Mouse (Mus musculus): ENCODE data around the gene Sod2. TPM values are rescaled to one million over a fixed set of nuclear protein-coding genes. Genes with fewer than 3 reads are reported as not detected.
"Not testable (repeated sequence)": the region's sequence is repeated elsewhere in the genome, so short reads cannot be mapped to it uniquely, and the experiment has no call there.

Sod2 gene
- polyA plus RNA-seq (2012; rRNA removed) = 384 and 499 TPM in 2 replicates

DNA sequence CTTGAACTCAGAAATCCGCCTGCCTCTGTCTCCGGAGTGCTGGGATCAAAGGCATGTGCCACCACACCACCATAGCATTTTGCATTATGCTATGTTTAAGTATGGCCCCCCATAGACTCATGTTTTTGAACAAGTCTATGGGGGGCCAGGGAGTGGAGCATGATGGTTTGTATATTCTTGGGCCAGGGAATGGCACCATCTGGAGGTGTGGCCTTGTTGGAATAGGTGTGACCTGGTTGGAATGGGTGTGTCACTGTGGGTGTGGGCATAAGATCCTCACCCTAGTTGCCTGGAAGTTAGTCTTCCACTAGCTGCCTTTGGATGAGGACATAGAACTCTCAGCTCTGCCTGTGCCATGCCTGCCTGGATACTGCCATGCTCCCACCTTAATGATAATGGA, at the start of gene Sod2:
Sod2 (plus strand) TSS at position 301 of the 400 bp plus-strand sequence.
- DNase-seq (ENCODE audit: low read depth) = not testable (repeated sequence)

DNA sequence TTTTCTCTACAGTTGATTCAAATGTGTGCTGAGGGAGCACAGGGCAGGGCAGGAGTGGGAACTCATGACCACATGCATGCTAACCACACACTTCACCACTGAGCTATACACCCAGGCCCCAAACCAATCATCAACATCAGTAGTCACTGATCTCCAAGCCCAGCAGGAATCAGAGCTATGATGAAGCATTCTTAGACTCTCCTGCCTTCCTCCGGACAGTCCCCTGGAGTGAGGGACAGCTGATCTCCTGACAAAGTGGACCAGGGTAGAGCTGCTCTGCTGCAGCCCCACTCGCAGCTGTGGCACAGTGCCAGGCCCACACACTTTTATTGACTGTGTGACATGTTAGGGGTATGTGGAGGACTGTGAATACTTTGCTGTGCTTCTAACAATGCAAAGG, 47.3 kb upstream of the Sod2 start:
- not testable (repeated sequence) for DNase-seq (ENCODE audit: low read depth)

DNA sequence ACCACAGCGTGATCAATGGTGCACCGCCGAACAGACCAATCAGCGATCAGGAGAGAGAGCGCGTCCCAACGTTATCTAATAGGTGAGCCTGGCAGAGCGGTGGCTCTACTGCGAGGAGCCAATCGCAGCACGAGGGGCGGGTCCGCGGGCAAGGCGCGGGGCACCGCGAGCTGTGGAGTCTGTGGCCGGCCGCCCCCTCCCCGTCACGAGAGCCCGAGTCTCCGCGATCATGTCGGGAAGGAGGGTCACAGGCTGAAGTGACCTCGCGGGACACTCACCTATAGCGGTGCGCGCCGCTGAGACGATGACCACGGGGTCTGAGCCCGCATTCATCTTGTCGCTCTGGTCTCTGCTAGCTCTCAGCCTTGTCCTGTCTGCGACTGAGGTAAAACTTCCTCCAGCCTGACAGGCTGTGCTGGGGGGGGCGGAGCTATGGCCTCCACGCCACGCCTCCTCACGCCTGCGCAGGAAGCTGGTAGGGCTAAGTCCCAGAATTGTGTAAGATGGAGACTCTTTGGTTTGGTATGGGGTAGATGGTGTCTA, 46.2 kb upstream of the Sod2 start, which contains the start of gene Acat2:
Acat2 (minus strand) TSS at position 417 of the 543 bp plus-strand sequence.
- peak; percentile 40 for DNase-seq (ENCODE audit: low read depth)

DNA sequence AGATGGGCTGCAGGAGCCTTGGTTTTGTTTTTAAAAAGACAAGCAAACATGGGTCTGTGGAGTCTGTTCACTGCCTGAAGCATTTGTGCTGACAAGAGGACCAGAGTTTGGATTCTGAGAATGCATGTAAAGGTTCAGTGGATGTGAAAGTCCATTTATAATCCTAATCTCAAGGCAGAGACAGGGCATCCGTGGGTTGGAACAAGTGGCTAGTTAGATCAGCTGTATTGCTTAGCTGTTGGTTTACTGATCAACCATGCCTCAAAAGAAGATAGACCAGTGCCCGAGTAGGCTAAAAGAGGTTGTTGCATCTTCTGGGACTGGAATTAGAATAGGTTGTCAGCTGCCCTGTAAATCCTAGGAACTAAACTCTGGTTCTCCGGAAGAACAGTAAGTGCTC, 43.2 kb upstream of the Sod2 start:
- DNase-seq (ENCODE audit: low read depth) = no peak

DNA sequence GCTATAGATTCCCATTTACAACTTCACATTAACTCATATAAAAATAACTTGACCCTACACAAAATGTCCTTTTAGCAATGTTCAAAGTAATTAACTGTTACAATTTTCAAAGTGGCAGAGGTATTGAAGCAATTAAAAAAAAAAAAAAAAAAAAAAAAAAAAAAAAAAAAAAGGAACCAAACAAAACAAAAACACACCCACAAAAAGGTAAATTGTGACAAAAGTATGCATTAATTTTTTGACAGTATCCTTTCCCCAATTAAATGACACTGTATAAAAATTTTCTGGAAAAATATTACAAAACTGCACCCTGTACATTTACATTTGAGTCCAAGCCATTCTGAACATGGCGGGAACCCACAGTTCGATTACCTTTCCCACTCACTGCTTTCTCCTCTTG, 39.5 kb upstream of the Sod2 start:
- no peak for DNase-seq (ENCODE audit: low read depth)

DNA sequence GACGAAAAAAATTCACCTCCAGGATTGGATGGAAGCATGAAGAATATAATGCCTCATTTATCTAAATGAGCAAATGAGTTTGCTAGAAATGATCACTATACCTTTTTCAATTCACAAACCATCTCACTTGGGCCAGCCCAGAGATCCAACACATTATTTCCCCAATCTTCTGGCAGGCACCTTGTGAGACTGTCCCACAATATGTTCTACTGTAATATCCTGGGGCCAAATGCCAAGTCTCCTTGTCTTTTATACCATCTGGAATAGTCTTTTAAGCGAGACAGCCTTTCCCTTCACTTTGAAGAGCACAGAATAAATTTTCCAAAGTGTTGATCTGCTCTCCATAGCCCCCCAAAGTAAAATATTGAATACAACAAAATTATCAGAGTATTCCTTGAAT, 32.8 kb upstream of the Sod2 start:
- no peak for DNase-seq (ENCODE audit: low read depth)

DNA sequence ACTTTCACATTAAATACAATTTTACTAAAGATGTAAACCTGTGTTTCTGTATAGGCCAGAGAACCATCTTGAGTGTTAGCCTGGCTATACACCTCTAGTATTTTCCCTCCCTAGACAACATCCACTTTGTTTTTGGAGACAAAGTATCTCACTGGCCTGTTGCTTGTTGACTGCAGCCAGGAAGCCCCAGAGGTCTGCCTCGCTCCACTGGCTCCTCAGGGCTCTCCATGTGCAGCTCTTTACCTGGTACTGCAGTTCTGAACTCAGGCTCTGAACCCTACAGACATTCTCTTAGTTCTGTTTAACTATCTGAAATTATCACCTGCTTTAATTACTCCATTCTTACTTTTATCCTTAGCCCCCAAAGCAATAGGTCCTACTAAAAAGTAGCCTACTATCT, 28.1 kb upstream of the Sod2 start:
- no peak for DNase-seq (ENCODE audit: low read depth)

DNA sequence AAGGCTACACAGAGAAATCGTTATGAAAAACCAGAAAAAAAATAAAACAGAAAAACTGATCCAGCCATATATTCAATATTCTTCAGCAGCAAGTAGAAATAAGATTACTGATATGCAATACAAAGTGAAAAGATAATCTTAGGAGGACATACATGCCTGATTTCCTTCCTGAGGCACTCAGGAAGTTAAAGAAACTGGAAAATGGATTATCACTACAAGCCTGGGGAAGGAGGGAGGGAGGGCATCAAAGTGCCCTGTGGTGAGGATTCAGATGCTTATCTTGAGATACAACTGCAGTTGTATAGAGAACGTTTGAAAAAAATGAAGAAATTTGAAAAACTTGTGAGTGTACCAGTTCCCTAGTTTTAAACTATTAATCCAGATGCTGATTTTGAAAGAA, 22.7 kb upstream of the Sod2 start:
- no peak for DNase-seq (ENCODE audit: low read depth)

DNA sequence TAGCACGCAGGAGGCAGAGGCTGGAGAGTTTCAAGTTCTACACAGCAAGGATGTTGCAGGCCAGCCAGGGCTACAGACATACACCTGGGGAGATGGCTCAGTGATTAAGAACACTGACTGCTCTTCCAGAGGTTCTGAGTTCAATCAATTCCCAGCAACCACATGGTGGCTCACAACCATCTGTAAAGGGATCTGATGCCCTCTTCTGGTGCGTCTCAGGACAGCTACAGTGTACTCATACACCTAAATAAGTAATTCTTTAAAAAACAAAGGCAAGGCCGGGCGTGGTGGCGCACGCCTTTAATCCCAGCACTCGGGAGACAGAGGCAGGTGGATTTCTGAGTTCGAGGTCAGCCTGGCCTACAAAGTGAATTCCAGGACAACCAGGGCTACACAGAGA, 18.6 kb upstream of the Sod2 start:
- not testable (repeated sequence) for DNase-seq (ENCODE audit: low read depth)

DNA sequence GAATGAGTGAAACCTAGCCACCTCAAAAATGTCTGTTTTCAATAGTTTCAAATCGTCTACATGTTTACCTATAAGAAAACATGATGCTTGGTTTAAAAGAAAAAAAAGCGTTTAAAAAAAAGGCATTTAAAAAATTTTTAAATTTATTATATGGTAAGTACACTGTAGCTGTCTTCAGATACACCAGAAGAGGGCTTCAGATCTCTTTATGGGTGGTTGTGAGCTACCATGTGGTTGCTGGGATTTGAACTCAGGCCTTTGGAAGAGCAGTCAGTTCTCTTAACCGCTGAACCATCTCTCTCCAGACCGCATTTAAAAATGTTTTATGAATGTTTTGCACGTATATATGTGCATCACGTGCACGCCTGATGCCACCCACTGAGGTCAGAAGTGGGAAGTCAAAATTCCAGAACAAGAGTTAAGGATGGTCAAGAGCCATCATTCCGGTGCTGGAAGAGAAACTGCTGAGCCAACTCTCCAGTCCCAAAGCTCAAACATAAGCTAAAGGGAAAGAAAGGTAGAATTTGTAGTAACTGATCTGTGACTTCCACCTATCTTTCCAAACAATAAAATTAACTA, 16.0 kb upstream of the Sod2 start:
- DNase-seq (ENCODE audit: low read depth) = no peak

DNA sequence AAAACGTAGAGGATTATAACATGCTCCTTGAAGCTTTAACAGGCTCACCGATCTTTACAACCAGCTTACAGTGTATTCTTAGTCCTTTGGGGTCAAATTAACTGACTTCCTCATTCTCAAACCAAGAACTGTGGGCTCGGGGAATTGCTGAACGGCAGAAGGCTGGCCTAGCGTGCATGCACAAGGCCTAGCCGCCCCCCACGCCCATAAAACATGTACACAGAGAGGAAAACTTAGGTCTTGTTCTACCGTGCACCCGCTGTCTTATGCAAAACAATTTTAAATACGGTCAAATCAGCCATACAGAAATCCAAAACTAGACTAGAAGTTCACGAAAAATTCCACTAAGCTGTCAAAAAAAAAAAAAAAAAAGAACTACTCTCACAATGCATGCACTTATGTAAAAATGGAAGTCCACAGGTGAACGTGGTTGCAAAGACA, 15.4 kb upstream of the Sod2 start:
- no peak for DNase-seq (ENCODE audit: low read depth)

DNA sequence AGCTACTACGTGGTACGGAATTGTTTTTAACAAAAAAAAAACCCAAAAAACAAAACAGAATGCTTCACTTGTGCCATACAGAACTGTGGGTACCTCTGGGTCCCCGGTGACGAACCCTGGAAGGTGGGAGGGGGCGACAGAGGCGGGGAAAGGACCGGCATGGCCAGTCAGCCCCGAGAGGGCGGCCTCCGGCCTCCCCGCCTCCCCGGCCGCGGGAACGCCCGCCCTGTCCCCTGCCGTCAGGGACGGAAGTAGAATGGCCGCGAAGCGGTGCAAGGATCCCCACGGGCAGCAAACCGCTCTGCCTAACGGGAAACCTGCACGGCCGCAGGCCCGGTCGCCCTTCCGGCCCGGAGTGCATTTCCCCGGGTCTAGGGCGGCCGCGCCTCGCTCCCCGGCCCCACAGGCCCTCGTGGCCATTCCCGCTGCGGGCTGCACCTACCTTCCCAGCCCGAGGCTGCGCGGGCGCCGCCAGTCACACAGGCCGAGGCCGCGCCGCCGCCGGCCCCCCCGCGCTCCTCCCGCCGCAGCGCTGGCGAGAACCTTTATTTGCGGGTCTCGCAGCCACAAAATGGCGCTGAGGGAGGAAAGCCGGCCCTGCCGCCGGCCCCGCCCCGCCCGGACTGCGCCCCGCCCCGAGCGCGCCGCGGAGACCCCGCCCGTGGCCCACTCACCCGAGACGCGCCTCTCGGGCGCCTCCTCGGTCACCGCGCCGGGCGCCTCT, 14.8 kb upstream of the Sod2 start:
- DNase-seq (ENCODE audit: low read depth) = no peak

DNA sequence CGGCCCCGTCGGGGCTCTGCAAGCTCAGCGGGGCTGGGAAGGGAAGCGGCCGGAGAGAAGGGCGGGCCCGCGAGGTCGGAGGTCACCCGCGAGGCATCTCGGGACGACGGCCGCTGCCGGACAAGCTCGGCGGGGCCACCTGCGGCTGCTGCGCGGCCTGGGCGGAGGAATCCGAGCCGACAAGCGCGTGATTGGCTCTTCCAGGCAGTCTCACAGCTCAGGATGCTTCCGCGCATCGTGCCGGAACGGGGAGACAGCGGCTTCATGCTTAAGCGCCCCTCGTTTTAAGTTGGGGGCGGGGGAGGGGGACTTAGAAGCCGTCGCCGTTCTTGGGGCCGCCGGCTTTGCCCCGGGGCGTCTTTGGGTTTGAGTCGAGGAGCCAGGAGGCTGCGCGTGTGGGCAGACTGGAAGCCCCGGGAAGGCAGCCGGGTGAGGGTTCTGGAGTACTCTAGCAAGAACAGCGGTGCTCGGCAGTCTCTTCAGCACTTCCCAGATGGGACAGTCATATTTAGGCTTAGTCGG, 14.1 kb upstream of the Sod2 start:
- DNase-seq (ENCODE audit: low read depth) = no peak

DNA sequence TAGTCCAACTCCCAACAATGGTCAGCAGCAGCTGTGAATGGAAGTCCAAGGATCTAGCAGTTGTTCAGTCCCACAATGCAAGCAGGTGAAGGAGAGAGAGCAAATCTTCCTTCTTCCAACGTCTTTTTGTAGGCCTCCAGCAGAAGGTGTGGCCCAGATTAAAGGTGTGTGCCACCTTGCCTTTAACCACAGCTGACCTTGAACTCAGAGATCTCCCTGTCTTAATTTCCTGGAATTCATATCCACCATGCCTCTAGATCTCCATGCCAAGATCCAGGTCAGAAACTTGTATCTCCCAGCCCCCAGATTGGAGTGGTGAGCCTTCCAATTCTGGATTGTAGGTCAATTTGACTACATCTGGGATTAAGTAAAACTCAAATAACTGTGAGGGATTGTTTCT, 12.6 kb upstream of the Sod2 start, which contains the start of gene Wtap:
Wtap (minus strand) TSS at position 101 of the 400 bp plus-strand sequence.
- no peak for DNase-seq (ENCODE audit: low read depth)

DNA sequence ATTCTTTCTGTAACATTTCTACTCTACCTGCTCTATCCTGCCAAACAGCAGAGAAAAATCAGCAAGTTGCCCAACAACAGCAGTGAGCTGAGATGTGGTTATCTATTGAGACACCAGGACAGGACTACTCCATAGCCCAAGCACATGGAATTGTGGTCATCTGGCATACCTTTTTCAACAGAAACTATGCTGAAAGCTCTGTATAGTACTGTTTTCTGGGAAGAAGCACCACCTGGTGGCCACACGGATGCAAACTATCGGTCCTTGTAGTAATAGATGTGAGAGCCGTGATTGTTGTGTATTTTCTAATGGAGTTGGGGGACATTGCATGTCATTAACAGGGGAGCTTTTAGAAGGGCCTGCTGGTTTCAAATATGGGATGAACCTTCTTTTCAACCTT, 10.3 kb upstream of the Sod2 start:
- no peak for DNase-seq (ENCODE audit: low read depth)

DNA sequence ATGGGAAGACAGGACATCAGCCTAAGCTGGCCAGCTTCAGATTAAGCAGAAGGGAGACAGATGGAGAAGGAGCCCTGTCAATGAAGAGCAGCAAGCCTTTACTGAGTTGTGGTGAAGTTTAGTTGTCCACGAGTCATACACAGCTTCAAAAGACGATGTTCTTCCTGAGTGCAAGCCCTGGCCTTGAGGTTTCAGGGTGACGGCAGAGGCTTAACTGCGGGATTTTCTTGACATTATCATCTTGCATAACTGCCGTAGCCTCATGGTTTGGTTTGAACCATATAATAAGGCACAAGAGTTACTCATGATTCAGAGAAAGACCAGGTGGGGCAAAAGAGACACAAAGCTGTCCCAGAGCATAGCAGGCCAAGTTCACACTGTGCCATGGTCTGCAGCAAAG, 8.8 kb upstream of the Sod2 start:
- DNase-seq (ENCODE audit: low read depth) = no peak

DNA sequence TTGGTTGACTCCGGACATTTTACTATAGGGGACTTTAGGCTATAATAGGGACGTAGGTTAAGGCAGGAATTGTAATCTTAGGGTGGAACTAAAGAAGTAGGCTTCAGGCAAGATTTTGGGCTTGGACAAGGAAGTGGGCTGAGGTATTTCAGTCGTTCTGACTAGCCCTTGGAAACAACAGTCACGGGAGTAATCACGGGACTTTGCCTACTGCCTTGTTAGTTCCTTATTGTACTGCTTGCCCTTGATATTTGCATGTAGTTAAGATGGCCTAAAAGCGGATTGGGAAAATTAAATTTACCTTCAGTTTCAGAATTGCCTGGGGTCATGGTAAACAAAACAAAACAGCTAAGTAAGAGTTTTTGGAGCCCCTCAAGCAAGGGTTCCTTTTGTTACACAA, 7.6 kb upstream of the Sod2 start:
- no peak for DNase-seq (ENCODE audit: low read depth)

DNA sequence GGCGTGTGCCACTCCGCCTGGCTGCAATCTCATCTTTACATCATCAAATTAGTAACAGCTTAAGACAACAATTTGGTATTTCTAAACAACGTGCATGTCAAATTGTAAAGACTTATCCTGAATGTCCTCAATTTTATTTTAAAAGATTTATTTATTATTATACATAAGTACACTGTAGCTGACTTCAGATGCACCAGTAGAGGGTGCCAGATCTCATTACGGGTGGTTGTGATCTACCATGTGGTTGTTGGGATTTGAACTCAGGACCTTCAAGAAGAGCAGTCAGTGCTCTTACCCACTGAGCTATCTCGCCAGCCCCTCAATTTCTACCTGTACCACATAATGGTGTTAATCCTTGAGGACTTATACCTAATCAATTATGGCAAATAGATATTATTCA, 4.4 kb upstream of the Sod2 start:
- not testable (repeated sequence) for DNase-seq (ENCODE audit: low read depth)

DNA sequence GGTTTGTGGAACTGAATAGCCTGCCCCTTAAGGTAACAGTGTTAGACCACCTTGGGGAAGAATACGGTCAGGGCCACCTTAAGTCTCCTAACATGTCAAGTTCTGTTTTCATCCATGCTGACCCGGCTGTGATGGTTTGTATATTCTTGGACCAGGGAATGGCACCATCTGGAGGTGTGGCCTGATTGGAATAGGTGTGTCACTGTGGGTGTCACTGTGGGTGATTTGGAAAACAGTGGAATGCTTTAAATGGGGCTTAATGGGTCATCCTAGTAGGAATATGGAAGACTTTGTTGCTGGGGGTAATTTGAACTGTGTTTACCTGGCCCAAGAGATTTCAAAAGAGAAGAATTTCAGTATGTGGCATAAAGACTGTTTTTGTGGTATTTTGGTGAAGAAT, 2.2 kb upstream of the Sod2 start:
- not testable (repeated sequence) for DNase-seq (ENCODE audit: low read depth)

DNA sequence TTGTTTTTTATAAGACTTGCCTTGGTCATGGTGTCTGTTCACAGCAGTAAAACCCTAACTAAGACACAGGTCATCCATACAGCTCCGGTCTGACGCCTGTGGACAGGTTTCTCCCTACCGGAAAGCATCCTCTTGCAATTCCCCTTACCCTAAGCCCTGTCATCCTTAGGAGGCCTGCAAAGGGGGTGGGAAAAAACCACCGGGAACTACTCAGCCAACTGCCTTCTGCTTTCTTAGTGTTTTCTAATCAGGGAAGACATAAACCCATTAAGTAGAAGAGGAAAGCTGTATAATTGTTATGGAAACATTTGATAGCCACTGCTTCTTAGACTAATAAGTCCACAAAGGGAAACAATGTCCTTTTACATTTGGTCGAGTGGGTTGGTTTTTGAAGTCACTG, 338 bp downstream of the Sod2 start:
- no peak for DNase-seq (ENCODE audit: low read depth)

DNA sequence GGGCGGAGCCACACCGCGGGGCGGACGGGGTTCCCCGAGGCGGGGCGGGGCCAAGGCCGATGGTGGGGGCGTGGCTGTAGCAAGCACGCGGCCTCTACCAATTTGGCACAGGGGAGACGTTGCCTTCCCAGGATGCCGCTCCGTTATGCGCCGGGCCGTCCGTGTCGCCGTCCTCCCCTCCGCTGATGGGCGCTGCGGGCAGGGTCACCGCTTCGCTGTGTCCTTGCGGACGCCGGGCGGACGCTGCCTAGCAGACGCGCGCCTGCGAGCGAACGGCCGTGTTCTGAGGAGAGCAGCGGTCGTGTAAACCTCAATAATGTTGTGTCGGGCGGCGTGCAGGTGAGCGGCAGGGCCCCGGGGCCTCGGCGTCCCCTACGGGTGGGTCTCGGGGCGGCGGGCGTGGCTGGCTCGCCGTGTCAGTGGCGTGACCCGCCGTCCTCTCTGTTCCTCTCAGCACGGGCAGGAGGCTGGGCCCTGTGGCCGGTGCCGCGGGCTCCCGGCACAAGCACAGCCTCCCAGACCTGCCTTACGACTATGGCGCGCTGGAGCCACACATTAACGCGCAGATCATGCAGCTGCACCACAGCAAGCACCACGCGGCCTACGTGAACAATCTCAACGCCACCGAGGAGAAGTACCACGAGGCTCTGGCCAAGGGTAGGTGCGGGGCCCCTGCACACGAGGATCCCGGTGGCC, 1.2 kb downstream of the Sod2 start:
- DNase-seq (ENCODE audit: low read depth) = no peak

DNA sequence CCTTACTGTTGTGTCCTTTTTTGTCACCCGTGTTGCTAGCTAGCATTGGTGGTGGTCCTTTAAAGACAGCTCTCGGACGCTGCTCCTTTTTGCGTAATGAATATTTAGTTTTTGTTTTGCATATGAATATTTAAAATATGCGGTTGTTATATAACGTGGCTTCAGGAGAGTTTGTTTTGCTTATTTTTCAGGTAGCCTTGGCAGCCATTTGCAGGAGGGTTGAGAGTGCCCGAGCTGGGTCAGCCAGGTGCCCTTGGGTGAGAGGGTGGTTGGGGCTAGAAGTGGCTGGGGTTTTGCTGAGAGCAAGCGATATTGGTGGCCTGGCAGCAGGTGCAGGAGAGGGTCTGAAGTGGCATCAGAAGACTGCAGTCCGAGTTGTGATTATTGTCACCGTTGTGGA, 1.9 kb downstream of the Sod2 start:
- DNase-seq (ENCODE audit: low read depth) = no peak

All from gonadal fat pad, adult 2 months (tissue).